Mouse (Mus musculus) gastrocnemius, postnatal 4 days (tissue): Measurements from ENCODE around the gene Ddr2. TPM values are rescaled to one million over a fixed set of nuclear protein-coding genes. Genes with fewer than 3 reads are reported as not detected.

Experiments used
- DNase-seq, 2 experiments: peaks; one replicate each; pipeline ENCODE4 v3.0.0; 2021 to 2022; ENCODE audit warnings: low spot score in 2 of 2, mixed read lengths in 2 of 2
- long read RNA-seq, 2 experiments: library from polyadenylated mRNA; stranded (forward); transcript quantifications; one replicate each; pipeline ENCODE4 v2.0.0; 2021
- total RNA-seq, 2 experiments: library from RNA; stranded (reverse); gene quantifications; 2 replicates each; pipeline ENCODE4 v1.2.3; 2021

The Ddr2 gene
- 10 to 100 TPM; 60.9 to 61.2 TPM for total RNA-seq
- long read RNA-seq, experiment 1, partial matches to known transcripts = 1 of 8 reads
- long read RNA-seq, experiment 1, other reads (novel, unspliced or antisense) = 7 of 8 reads
- long read RNA-seq, experiment 2, partial matches to known transcripts = 2 of 12 reads
- long read RNA-seq, experiment 2, other reads (novel, unspliced or antisense) = 10 of 12 reads

DNA sequence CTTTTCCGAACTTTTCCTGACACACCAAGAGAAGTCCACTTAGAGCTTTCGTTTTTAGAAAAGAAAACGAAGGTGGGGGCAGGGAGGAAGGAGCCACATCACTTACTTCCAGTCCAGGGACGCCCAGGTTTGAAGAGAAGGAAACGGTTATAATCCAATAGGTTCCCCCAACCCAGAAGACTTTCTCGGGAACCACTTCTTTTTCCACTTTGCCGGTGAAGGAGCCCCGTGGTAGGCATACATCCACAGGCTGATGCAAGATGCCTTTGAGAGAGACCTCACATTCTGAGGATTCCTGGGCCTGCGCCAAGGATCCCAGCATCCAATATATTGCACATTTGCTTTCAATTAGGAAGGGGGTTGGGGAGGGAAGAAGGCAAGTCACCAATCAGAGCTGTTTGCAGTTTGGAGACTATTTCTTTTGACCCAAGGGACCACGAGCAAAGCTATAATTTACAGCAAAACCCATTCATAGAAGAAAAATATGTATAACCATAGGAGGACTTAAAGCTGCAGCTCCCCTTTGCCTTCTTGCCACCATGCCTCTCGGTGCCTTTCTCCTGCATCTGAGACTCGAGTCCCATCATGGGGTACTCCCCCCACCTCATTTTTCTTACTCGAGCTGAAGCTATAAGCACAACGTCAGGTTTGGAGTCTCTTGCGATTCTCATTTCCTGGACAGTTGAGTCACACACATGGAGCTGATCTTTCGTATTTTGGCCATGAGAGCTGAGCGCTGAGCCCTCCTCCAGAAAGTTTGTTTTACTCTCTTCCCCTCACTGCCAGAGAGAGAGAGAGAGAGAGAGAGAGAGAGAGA, at the start of gene Ddr2:
Ddr2 (minus strand) TSS at position 247 of the 817 bp plus-strand sequence.
- peak; percentile 78 to 93 for DNase-seq

GRCm38 (mm10) chr1:170159707-170160106, 49.1 kb upstream of the Ddr2 start:
- DNase-seq = no peak

GRCm38 (mm10) chr1:170155761-170156160, 45.2 kb upstream of the Ddr2 start:
- DNase-seq = no peak

GRCm38 (mm10) chr1:170155298-170155697, 44.7 kb upstream of the Ddr2 start:
- no peak for DNase-seq

- DNase-seq = no peak
Measured at GRCm38 (mm10) chr1:170153986-170154385, 43.4 kb upstream of the Ddr2 start.

GRCm38 (mm10) chr1:170152552-170152951, 42.0 kb upstream of the Ddr2 start:
- no peak for DNase-seq

- no peak for DNase-seq
Measured at GRCm38 (mm10) chr1:170150870-170151269, 40.3 kb upstream of the Ddr2 start.

DNA sequence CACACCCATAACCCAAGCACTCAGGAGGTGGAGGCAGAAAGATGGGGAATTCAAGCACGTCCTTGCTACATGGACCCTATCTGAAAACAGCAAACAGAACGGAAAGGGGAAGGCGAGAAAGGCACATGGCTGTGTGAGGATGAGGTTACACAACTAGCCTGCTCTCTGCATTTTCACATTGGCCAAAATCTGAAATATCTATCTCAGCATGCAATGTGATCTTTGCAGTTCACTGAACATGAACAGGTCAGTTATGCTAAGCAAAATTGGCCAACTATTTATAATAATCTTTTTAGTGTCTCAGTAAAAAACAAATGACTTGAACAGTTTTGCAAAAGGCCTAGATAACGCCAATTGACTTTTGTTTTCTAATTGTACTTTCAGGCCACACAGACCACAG, 39.2 kb upstream of the Ddr2 start:
- DNase-seq = no peak

DNA sequence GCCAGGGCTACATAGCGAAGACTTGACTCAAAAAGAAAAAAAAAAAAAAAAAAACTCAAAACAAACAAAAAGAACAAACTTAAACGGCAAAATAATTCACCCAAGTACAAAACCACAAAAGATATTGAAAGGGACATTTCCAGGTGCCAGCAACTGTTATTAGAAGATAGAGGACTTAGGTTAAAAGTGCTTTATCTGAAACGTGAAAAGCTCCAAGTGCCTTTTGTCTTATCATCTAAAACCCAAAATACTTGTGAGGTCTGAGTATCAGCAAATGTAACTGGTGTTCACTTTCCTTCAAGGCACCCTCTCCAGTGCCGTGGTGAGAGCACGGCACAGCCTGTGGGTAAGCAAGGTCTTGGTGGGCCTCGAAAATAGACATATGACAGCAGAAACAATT, 38.0 kb upstream of the Ddr2 start:
- DNase-seq = no peak

DNA sequence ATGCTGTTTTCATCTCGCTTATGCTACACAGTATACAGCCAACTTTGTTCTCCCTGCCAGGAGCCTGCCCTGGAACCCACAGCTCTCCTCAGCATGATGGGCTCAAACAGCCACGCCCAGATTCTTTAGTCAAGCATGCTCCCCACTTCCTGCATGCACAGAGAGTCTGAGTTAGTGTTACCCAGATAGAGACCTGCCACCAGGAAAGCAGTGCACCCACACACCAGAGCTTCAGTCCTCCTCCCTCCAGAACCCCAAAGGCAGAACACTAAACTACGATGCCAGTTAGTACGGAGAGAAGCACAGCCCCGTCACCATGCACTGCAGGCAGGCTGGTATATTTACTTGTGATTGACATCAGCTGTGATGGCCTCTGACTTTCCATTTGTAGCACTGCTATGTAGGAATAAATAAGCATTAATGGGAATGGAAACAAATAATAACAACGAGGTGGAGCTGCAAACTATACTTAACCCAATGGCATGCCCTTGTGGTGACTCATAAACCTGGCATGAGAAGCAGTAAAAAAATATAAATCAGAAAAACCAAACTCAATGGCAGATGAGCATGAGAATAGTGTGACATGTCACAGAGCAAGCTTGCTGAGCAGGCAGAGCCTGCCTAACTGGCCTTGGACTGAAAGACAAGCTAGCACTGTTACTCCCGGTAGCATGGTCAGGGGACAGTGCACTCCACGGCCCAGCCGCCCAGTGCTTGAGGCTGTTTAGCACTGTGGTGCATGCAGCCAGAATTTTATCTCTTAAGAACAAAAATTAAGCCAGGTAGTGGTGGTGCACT, 37.3 kb upstream of the Ddr2 start:
- DNase-seq = no peak

DNA sequence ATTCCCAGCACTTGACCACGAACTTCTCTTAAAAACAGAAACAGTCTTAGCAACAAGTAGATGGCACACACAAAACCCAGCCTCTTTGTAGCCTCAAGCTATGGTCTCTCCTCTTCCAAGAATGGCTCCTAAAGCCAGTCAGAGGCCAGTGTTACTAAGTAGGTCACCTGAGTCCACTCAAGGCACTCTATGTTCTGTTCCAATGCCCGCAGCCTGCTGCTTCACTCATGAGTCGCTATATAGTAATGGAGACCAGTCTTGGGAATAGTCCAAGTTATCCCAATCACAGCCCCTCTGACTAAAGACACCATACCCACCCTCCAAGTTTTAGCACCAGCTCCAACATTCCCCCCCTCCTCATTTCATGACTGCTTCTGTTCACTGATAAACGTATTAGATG, 35.0 kb upstream of the Ddr2 start:
- no peak for DNase-seq

DNA sequence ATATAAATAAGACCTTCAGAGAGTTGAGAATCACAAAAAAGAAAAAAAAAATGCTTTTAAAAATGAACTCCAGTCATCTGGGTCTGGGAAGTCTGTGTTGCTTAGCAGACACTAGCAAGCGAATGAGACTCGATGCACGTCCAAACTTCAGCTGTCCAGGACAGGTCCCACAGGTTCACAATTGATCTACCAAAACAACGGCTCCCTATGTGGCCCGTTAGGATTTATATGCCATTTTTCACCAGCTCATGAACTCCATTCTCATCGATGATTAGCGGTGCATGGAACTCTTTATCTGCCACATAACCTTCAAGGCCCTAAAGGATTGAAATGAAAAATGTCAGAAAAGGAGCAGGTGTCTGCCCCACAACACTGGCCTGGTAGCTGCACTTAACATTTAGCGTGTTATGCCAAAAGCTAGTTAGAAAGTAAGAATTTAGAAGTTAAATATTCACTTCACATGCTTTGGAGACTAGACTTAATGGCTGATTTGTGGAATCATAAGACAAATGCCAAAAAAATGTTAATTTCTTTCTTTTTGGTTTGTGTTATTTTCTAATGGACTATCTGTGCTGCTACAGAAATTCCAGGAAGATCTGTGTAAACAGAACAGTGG, 31.8 kb upstream of the Ddr2 start:
- DNase-seq = no peak

GRCm38 (mm10) chr1:170141626-170142025, 31.1 kb upstream of the Ddr2 start:
- no peak for DNase-seq

DNA sequence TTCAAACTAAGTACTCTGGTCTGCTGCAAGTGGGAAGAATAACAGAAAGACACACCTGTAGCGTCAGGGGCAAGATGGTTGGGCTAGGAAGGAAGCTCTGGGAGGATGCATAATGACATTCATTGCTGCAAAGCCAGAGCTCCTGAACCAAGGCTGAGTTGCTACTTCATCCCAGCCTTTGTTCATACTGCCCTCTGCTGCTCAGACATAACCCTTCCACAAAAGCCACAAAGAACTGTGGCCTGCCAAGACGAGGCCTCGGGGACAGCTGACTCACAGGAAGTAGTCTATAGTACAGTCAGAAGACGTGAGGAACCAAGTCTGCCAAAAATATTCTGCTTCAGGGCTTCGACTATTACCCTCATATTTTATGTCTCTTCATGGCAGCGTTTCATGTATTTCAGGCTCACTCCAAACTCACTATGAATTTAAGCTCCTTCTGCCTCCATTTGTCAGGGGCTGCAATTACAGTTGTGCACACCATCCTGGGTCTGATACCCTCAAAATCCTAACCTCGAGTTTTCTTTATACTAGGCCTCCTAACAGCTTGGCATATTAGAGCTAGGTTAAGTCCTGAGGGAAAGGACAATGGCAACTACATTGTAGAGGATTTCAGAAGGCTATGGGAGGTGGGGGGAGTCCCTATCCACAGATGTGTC, 25.9 kb upstream of the Ddr2 start:
- peak; percentile 54 to 77 for DNase-seq

DNA sequence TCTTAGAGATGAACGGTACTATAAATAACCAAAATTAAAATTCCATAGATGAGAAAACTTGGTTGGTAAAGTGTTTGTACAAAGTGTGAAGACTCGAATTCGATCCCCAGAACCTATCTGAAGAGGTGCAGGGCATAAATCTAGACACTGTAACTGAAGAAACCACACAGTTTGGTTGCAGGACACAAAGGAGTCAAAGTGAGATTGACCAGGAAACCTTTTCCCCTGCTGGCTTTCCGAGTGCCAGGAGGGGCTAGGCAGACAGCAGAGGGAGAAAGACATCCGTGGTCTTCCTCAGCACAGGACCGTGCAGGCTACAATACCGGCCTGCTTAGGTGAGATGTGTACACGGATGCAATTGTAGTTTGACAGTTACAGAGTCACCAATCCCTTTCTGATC, 23.7 kb upstream of the Ddr2 start:
- DNase-seq = no peak

GRCm38 (mm10) chr1:170130962-170131361, 20.4 kb upstream of the Ddr2 start:
- DNase-seq = no peak

DNA sequence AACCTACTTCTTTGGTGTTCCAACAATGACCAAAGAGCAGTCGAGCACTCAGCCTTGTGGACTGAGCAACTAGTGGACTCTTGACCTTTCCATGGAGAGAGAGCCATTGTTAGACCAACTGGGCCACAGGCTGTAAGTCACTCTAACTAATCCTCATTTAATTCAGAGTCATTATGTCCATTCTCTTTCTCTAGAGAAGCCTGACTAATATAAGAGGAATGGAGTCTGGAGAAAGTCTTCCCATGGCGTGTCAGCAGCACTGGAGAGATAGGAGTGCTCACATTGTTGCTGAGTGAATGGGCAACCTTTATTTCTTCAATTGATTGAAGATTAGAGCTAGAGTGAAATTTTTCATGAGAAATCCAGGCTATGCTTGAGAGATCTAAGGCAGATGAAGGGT, 14.1 kb upstream of the Ddr2 start:
- no peak for DNase-seq

GRCm38 (mm10) chr1:170113616-170114015, 3.1 kb upstream of the Ddr2 start:
- no peak for DNase-seq

- DNase-seq = no peak
Measured at GRCm38 (mm10) chr1:170112261-170112660, 1.7 kb upstream of the Ddr2 start.

DNA sequence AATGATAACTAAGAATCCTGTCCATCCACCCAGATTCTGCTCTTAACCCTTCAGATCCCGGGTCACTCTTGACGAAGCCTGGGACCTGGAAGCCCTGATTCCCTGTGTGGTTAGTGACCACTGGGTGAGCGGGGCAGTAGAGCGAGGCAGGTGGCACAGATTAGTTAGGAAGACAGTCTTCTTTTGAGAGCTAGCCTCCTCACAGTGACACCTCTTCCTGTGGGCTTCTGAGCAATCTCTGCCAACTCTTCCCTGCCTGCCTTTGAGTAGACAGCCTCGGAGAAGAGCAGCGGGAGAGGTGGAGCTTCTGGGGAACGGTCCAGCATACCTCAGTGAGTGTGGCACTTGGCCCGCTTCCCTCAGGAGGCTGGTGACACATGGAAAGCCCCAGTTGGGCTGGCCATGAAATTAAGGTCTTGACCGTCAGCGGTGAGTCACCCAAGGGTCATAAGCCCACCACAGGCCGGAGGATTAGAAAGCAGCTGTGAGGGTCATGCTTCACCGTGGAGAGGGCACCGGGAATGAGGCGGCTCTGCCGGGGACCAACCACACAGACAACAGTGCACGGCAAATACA, 1.2 kb upstream of the Ddr2 start:
- peak in 1 of 2 experiments; percentile 21 for DNase-seq
